In the genomic region with DNA sequence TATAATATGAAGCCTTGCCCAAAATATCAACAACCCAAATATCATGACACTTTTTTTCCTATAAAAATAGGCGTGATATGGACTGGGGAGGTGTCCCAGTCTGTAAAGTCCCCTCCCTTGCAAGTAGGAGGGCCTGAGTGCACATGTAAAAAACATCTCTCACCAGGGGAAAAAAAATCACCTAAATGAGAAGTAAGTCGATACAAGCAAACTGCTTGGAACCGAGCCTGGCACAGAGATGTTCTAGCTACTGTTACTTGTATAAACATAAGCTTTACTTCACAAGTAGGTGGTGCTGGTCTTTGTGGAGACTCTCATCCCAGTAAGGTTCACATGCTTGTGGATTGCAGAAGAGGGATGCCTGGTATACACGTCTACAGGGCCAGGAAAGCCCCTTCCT, we compare ENCODE assay signal across 15 mouse cellular contexts. TPM values are rescaled to one million over a fixed set of nuclear protein-coding genes. Genes with fewer than 3 reads are reported as not detected.
DNase-seq lines count a peak whose midpoint lies in the region; ATAC-seq and TF ChIP-seq lines count a peak whose summit lies in the region.
"Had no signal": no experiment of that assay in that cellular context is flagged by ENCODE, and none has a peak within 500 bp of the region (broad histone marks: within the 10 kb centered on the region; RNA-seq: fewer than 3 reads in every experiment).

No protein-coding gene starts in this region.

- no peak for TF ChIP-seq POLR2A in CH12.LX (IDR thresholded peaks at IDR 0.05; ENCODE audit: low read depth, low read length)
- no peak for TF ChIP-seq POLR2A in limb, embryonic 14.5 days (IDR thresholded peaks at IDR 0.05; ENCODE audit: borderline replicate concordance, extremely low read depth, insufficient read depth, insufficient read length)

- H3K79me2 ChIP-seq in CH12.LX (replicated peaks; ENCODE audit: control insufficient read depth, extremely low read depth, insufficient read depth, poor library complexity, severe bottlenecking): no peaks in the 10 kb centered on the region

- peak overlapping the region; percentile 47; the same call in 1 of the 2 replicates for H3K27ac ChIP-seq in heart, postnatal 0 days (ENCODE audit: low read depth)
- H3K27ac ChIP-seq in heart, embryonic 10.5 days: no peak overlapping the region
- peak overlapping the region; percentile 66 for H3K27ac ChIP-seq in CH12.LX (ENCODE audit: insufficient read depth, low read depth)
- peak overlapping the region; percentile 85 for H3K27ac ChIP-seq in embryonic facial prominence, embryonic 14.5 days (replicated peaks; ENCODE audit: low read depth, low read length)
- peak overlapping the region; percentile 78 for H3K27ac ChIP-seq in limb, embryonic 14.5 days (replicated peaks; ENCODE audit: low read depth, low read length)
- H3K27ac ChIP-seq: hindbrain, embryonic 13.5 days had no signal

- DNase-seq in heart, postnatal 0 days (ENCODE audit: low spot score): no peak
- DNase-seq in heart, embryonic 10.5 days (ENCODE audit: low spot score): no peak
- no peak for DNase-seq in CH12.LX (ENCODE audit: extremely low read depth)
- DNase-seq in embryonic facial prominence, embryonic 14.5 days (ENCODE audit: low spot score): peak; percentile 85
- DNase-seq in limb, embryonic 14.5 days (ENCODE audit: low spot score): no peak
- no peak for DNase-seq in cerebellum, adult 11 months
- DNase-seq in kidney, postnatal 25 days: no peak
- DNase-seq: cerebellum, adult 9-11 months; gastrocnemius, postnatal 36 days; kidney, adult 8-10 months; right cerebral cortex, postnatal 4 days; thymus, postnatal 36 days had no signal

- ATAC-seq in heart, postnatal 0 days (ENCODE audit: insufficient read depth, low read depth): no peak
- no peak for ATAC-seq in embryonic facial prominence, embryonic 14.5 days (ENCODE audit: low read depth)
- no peak for ATAC-seq in limb, embryonic 14.5 days (ENCODE audit: low FRiP score, low read depth)

- no peak for TF ChIP-seq EP300 in heart, postnatal 0 days (IDR thresholded peaks at IDR 0.05; ENCODE audit: low read depth)
- TF ChIP-seq EP300 in CH12.LX (IDR thresholded peaks at IDR 0.05; ENCODE audit: low read length): no peak

- H3K9me3 ChIP-seq in heart, postnatal 0 days (replicated peaks; ENCODE audit: control insufficient read depth, low read length): no peaks in the 10 kb centered on the region
- no peaks in the 10 kb centered on the region for H3K9me3 ChIP-seq in heart, embryonic 10.5 days
- no peaks in the 10 kb centered on the region for H3K9me3 ChIP-seq in CH12.LX (replicated peaks; ENCODE audit: low read length)
- H3K9me3 ChIP-seq in embryonic facial prominence, embryonic 14.5 days (ENCODE audit: control insufficient read depth, low read length): no peaks in the 10 kb centered on the region
- H3K9me3 ChIP-seq in limb, embryonic 14.5 days (ENCODE audit: control insufficient read depth, low read length): no peaks in the 10 kb centered on the region
- H3K9me3 ChIP-seq: hindbrain, embryonic 13.5 days; neural tube, embryonic 15.5 days had no signal

- no peak overlapping the region for H3K9ac ChIP-seq in heart, postnatal 0 days (replicated peaks; ENCODE audit: low read depth, low read length)
- peak overlapping the region; percentile 8; the same call in 1 of the 2 replicates for H3K9ac ChIP-seq in CH12.LX (ENCODE audit: insufficient read depth, low read depth)
- H3K9ac ChIP-seq in embryonic facial prominence, embryonic 14.5 days (ENCODE audit: low read depth, low read length): no peak overlapping the region
- no peak overlapping the region for H3K9ac ChIP-seq in limb, embryonic 14.5 days (ENCODE audit: low read depth, low read length, severe bottlenecking)
- H3K9ac ChIP-seq: hindbrain, embryonic 13.5 days; neural tube, embryonic 15.5 days had no signal

- H3K4me1 ChIP-seq in heart, postnatal 0 days (ENCODE audit: control insufficient read depth, insufficient read depth): peaks cover 36% of the 10 kb centered on the region
- peaks cover 38% of the 10 kb centered on the region for H3K4me1 ChIP-seq in heart, embryonic 10.5 days
- peaks cover 45 to 96% of the 10 kb centered on the region in 2 experiments for H3K4me1 ChIP-seq in CH12.LX (ENCODE audit: control insufficient read depth in 1 of 2, insufficient read depth in 2 of 2)
- peaks cover 57% of the 10 kb centered on the region for H3K4me1 ChIP-seq in embryonic facial prominence, embryonic 14.5 days (ENCODE audit: control insufficient read depth, insufficient read depth, low read length)
- peaks cover 52% of the 10 kb centered on the region for H3K4me1 ChIP-seq in limb, embryonic 14.5 days (ENCODE audit: control insufficient read depth, insufficient read depth, low read length)

- H3K4me3 ChIP-seq in heart, postnatal 0 days (ENCODE audit: low read depth, low read length): no peak overlapping the region
- no peak overlapping the region for H3K4me3 ChIP-seq in heart, embryonic 10.5 days
- no peak overlapping the region for H3K4me3 ChIP-seq in CH12.LX (replicated peaks in 1 of 3; ENCODE audit: low read depth in 2 of 3, low read length in 2 of 3, poor library complexity in 1 of 3)
- no peak overlapping the region for H3K4me3 ChIP-seq in embryonic facial prominence, embryonic 14.5 days (ENCODE audit: low read depth, low read length)
- no peak overlapping the region for H3K4me3 ChIP-seq in limb, embryonic 14.5 days (replicated peaks; ENCODE audit: low read length)
- H3K4me3 ChIP-seq: hindbrain, embryonic 13.5 days; neural tube, embryonic 15.5 days had no signal

- WGBS in heart, postnatal 0 days: 58% methylated on average over 4 of the region's 4 CpGs
- 73% methylated on average over 4 of the region's 4 CpGs for WGBS in heart, embryonic 10.5 days
- WGBS in embryonic facial prominence, embryonic 14.5 days: 42% methylated on average over 4 of the region's 4 CpGs
- 54% methylated on average over 4 of the region's 4 CpGs for WGBS in limb, embryonic 14.5 days

- H3K36me3 ChIP-seq in heart, postnatal 0 days (replicated peaks; ENCODE audit: control insufficient read depth, insufficient read depth, low read length): no peaks in the 10 kb centered on the region
- H3K36me3 ChIP-seq in heart, embryonic 10.5 days: no peaks in the 10 kb centered on the region
- no peaks in the 10 kb centered on the region for H3K36me3 ChIP-seq in CH12.LX (replicated peaks in 1 of 2; ENCODE audit: control insufficient read depth in 1 of 2, insufficient read depth in 1 of 2, low read length in 1 of 2)
- no peaks in the 10 kb centered on the region for H3K36me3 ChIP-seq in embryonic facial prominence, embryonic 14.5 days (ENCODE audit: control insufficient read depth, insufficient read depth, low read length)
- no peaks in the 10 kb centered on the region for H3K36me3 ChIP-seq in limb, embryonic 14.5 days (ENCODE audit: control insufficient read depth, insufficient read depth, low read length)
- H3K36me3 ChIP-seq: hindbrain, embryonic 13.5 days; neural tube, embryonic 15.5 days had no signal

- dilution Hi-C loops in CH12.LX (cut with MboI; ENCODE audit: extremely low pct_ligation_motif_present, extremely low pct_unique_long_range_greater_than_20kb, low sequenced_read_pairs): no loop called here

- no peak overlapping the region for H3K4me2 ChIP-seq in heart, postnatal 0 days (ENCODE audit: low read depth, low read length)
- H3K4me2 ChIP-seq in CH12.LX (ENCODE audit: insufficient read depth, low read depth, poor library complexity, severe bottlenecking): peak overlapping the region; percentile 37
- peak overlapping the region; percentile 12; the same call in 1 of the 2 replicates for H3K4me2 ChIP-seq in embryonic facial prominence, embryonic 14.5 days (ENCODE audit: low read depth, low read length)
- no peak overlapping the region for H3K4me2 ChIP-seq in limb, embryonic 14.5 days (replicated peaks; ENCODE audit: low read depth, low read length, severe bottlenecking)
- H3K4me2 ChIP-seq: hindbrain, embryonic 13.5 days; midbrain, embryonic 11.5 days; neural tube, embryonic 15.5 days had no signal

- TF ChIP-seq CTCF in heart, postnatal 0 days (IDR thresholded peaks at IDR 0.05; ENCODE audit: low read depth): no peak
- TF ChIP-seq CTCF in CH12.LX (conservative IDR thresholded peaks at IDR 0.05 in 1 of 2, IDR thresholded peaks at IDR 0.05 in 1 of 2; ENCODE audit: low read depth in 2 of 2, low read length in 2 of 2): no peak

- no peaks in the 10 kb centered on the region for H3K27me3 ChIP-seq in heart, postnatal 0 days (ENCODE audit: control insufficient read depth, insufficient read depth, low read length)
- H3K27me3 ChIP-seq in heart, embryonic 10.5 days (ENCODE audit: insufficient read depth, poor library complexity, severe bottlenecking): no peaks in the 10 kb centered on the region
- H3K27me3 ChIP-seq in CH12.LX (replicated peaks): no peaks in the 10 kb centered on the region
- no peaks in the 10 kb centered on the region for H3K27me3 ChIP-seq in embryonic facial prominence, embryonic 14.5 days (replicated peaks; ENCODE audit: control insufficient read depth, insufficient read depth, low read length)
- H3K27me3 ChIP-seq in limb, embryonic 14.5 days (ENCODE audit: control insufficient read depth, insufficient read depth, low read length): no peaks in the 10 kb centered on the region
- H3K27me3 ChIP-seq: hindbrain, embryonic 13.5 days; neural tube, embryonic 15.5 days had no signal

- in situ Hi-C loops in CH12.LX (cut with MboI; ENCODE audit: low pct_ligation_motif_present, low pct_unique_long_range_greater_than_20kb, low sequenced_read_pairs): no loop called here

- no peak for TF ChIP-seq RAD21 in CH12.LX (IDR thresholded peaks at IDR 0.05; ENCODE audit: low read depth, low read length)

TF ChIP-seq in CH12.LX, 34 proteins besides CTCF, POLR2A, EP300 and RAD21:
- TF ChIP-seq ZNF384 (IDR thresholded peaks at IDR 0.05; ENCODE audit: low read depth, low read length): peak; percentile 73
- TF ChIP-seq PAX5 (IDR thresholded peaks at IDR 0.05; ENCODE audit: low read length): no peak
- peak; percentile 31; the same call in 1 of the 2 replicates for TF ChIP-seq ETS1 (conservative IDR thresholded peaks at IDR 0.05; ENCODE audit: low read depth, low read length)
- TF ChIP-seq NRF1 (IDR thresholded peaks at IDR 0.05; ENCODE audit: low read depth, low read length): no peak
- 0 out of 2 replicates have a peak, but pooled peaks have one; percentile 47 for TF ChIP-seq MEF2A (IDR thresholded peaks at IDR 0.05; ENCODE audit: borderline replicate concordance, low read depth, low read length)

RNA-seq across cellular contexts. Expression of a gene that starts 31.5 kb away (rescaled TPM):
- 65.1 and 108 TPM in 2 replicates for total RNA-seq in heart, postnatal 0 days (2014; rRNA removed; ENCODE audit: low replicate concordance)
- 67.1 and 72.4 TPM in 2 replicates for polyA plus RNA-seq in heart, postnatal 0 days (2015; fragmentation: Nextera tagmentation; extraction: Ambion mirVana)
- 36.8 and 44.2 TPM in 2 replicates for polyA plus RNA-seq in heart, embryonic 10.5 days (2016; fragmentation: Nextera tagmentation; extraction: Ambion mirVana)
- total RNA-seq in CH12.LX (2012; rRNA removed) (465 and 702 TPM in 2 replicates), CH12.LX (2014; rRNA removed) (138 and 178 TPM in 2 replicates)
- polyA plus RNA-seq in CH12.LX (2012; ENCODE audit: insufficient read length, low read depth): 115 and 143 TPM in 2 replicates
- polyA plus RNA-seq in embryonic facial prominence, embryonic 14.5 days (2014; fragmentation: Nextera tagmentation; extraction: Ambion mirVana): 101 and 102 TPM in 2 replicates
- polyA plus RNA-seq in limb, embryonic 14.5 days (2012; rRNA removed): 76.0 and 110 TPM in 2 replicates
- polyA plus RNA-seq in limb, embryonic 14.5 days (2014; fragmentation: Nextera tagmentation; extraction: Ambion mirVana): 111 and 123 TPM in 2 replicates

Comparison
In these comparisons a context has a peak if more than half of its experiments do, and no peak if none do; other contexts are left out.
1. H3K4me2 ChIP-seq: peak in CH12.LX (single experiment) and embryonic facial prominence, embryonic 14.5 days (single experiment); none in heart, postnatal 0 days (single experiment) and limb, embryonic 14.5 days (single experiment).